Mouse (Mus musculus): ENCODE data around the gene Camsap2.

- TF ChIP-seq CTCF (IDR thresholded peaks at IDR 0.05; ENCODE audit: low read depth, low read length) (no peak), GATA1 (IDR thresholded peaks at IDR 0.05; ENCODE audit: borderline replicate concordance, low read length) (no peak), POLR2AphosphoS5 (IDR thresholded peaks at IDR 0.05; ENCODE audit: insufficient replicate concordance, low read depth, low read length) (no peak), TAL1 (conservative IDR thresholded peaks at IDR 0.05; ENCODE audit: low read depth, low read length) (no peak)
Measured at GRCm38 (mm10) chr1:136263355-136263754, 82.5 kb downstream of the Camsap2 start.
